Mouse (Mus musculus) cerebral cortex, adult 2 months (tissue): ENCODE data around the gene Sptbn1.

Experiments used
- WGBS: fragments of 180-500 bp; shearing (Covaris S2); methylation state at CpG from one replicate; pipeline ENCODE4 v1.1.7; 2018; 5-methylcytosine and 5-hydroxymethylcytosine counted together

The Sptbn1 gene

GRCm38 (mm10) chr11:30251294-30251904 lies 16.6 kb downstream of the Sptbn1 start:
- WGBS: 66% methylated on average over 11 of the region's 11 CpGs

GRCm38 (mm10) chr11:30249452-30250016 lies 18.4 kb downstream of the Sptbn1 start:
- 55% methylated on average over 4 of the region's 4 CpGs for WGBS

- 58% methylated on average over 1 of the region's 1 CpGs for whole genome bisulfite sequencing
Observed at GRCm38 (mm10) chr11:30247106-30247505, 20.9 kb downstream of the Sptbn1 start.

- WGBS: 67% methylated on average over 11 of the region's 11 CpGs
Observed at GRCm38 (mm10) chr11:30246161-30246560, 21.8 kb downstream of the Sptbn1 start.

GRCm38 (mm10) chr11:30244172-30244571 lies 23.8 kb downstream of the Sptbn1 start:
- WGBS: 6% methylated on average over 1 of the region's 1 CpGs

- 14% methylated on average over 3 of the region's 3 CpGs for WGBS
Observed at GRCm38 (mm10) chr11:30243591-30243990, 24.4 kb downstream of the Sptbn1 start.

GRCm38 (mm10) chr11:30240861-30241260 lies 27.1 kb downstream of the Sptbn1 start:
- WGBS: 15% methylated on average over 3 of the region's 3 CpGs

GRCm38 (mm10) chr11:30237960-30238359 lies 30.0 kb downstream of the Sptbn1 start:
- WGBS: 51% methylated on average over 4 of the region's 4 CpGs

GRCm38 (mm10) chr11:30236681-30237242 lies 31.2 kb downstream of the Sptbn1 start:
- 38% methylated on average over 4 of the region's 4 CpGs for WGBS

GRCm38 (mm10) chr11:30235218-30235617 lies 32.8 kb downstream of the Sptbn1 start:
- 55% methylated on average over 2 of the region's 2 CpGs for WGBS

- WGBS: 79% methylated on average over 4 of the region's 4 CpGs
Observed at GRCm38 (mm10) chr11:30233946-30234345, 34.0 kb downstream of the Sptbn1 start.

GRCm38 (mm10) chr11:30232082-30232481 lies 35.9 kb downstream of the Sptbn1 start:
- WGBS: 45% methylated on average over 2 of the region's 2 CpGs

- 50% methylated on average over 3 of the region's 3 CpGs for WGBS
Observed at GRCm38 (mm10) chr11:30231336-30231735, 36.6 kb downstream of the Sptbn1 start.

GRCm38 (mm10) chr11:30230330-30230771 lies 37.6 kb downstream of the Sptbn1 start:
- 22% methylated on average over 4 of the region's 4 CpGs for whole genome bisulfite sequencing

- 74% methylated on average over 2 of the region's 2 CpGs for WGBS
Observed at GRCm38 (mm10) chr11:30226756-30227155, 41.2 kb downstream of the Sptbn1 start.

- 32% methylated on average over 2 of the region's 2 CpGs for WGBS
Observed at GRCm38 (mm10) chr11:30222636-30223035, 45.3 kb downstream of the Sptbn1 start.

GRCm38 (mm10) chr11:30221043-30221442 lies 46.9 kb downstream of the Sptbn1 start:
- 34% methylated on average over 5 of the region's 5 CpGs for WGBS

- WGBS: 52% methylated on average over 1 of the region's 1 CpGs
Observed at GRCm38 (mm10) chr11:30218386-30218785, 49.6 kb downstream of the Sptbn1 start.

- 47% methylated on average over 1 of the region's 1 CpGs for WGBS
Observed at GRCm38 (mm10) chr11:30217496-30217895, 50.5 kb downstream of the Sptbn1 start.

- WGBS: 51% methylated on average over 5 of the region's 5 CpGs
Observed at GRCm38 (mm10) chr11:30211663-30212416, 56.1 kb downstream of the Sptbn1 start.

- WGBS: 43% methylated on average over 3 of the region's 3 CpGs
Observed at GRCm38 (mm10) chr11:30211141-30211540, 56.8 kb downstream of the Sptbn1 start.

GRCm38 (mm10) chr11:30210100-30210811 lies 57.7 kb downstream of the Sptbn1 start:
- 59% methylated on average over 6 of the region's 6 CpGs for WGBS
